Mouse (Mus musculus) bone marrow macrophage, adult 2 months (primary cell): Measurements from ENCODE around the gene Chp2.

Experiments used
- CTCF ChIP-seq: IDR thresholded peaks from 2 replicates; pipeline ENCODE4 v1.5.1; 2012; ENCODE audit warnings: low read depth, mild to moderate bottlenecking, low read length, moderate library complexity
- POLR2A ChIP-seq: IDR thresholded peaks from 2 replicates; pipeline ENCODE4 v1.6.1; 2012; ENCODE audit warnings: mild to moderate bottlenecking, low read depth, low read length, borderline replicate concordance

DNA sequence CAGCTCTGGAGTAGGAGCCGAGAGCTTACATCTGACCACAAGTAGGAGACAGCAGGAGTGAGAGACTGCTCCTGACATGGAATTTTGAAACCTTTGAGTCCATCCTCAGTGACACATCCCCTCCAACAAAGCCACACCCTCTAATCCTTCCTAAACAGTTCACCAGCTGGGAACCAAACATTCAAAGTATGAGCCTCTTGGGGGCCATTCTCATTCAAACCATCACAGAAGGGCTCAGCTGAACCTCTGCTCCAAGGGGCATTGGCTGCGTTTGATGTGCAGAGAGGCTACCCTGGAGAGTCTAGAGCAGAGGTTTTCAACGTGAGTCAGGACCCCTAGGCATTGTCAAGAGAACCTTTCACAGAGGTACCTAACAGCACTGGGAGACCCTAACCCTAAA is 10.0 kb downstream of the Chp2 start:
- TF ChIP-seq CTCF (no peak), POLR2A (no peak)
